Mouse (Mus musculus) lung, postnatal 0 days (tissue): ENCODE measurements around the gene Mgarp. TPM values are rescaled to one million over a fixed set of nuclear protein-coding genes. Genes with fewer than 3 reads are reported as not detected.

Source experiments
- ATAC-seq: fragments of 200-750 bp; cut with Nextera tagmentation; 2 replicates; pipeline ENCODE4 v1.8.0; 2017; ENCODE audit warnings: moderate library complexity
- DNase-seq: peaks from one replicate; pipeline ENCODE4 v3.0.0-alpha.2; 2016; ENCODE audit warnings: low spot score
- H3K27ac ChIP-seq: fragments of 300-500 bp; sonication (generic); 2 replicates; pipeline ENCODE4 v1.5.1; 2014; ENCODE audit warnings: antibody characterized with exemption, mild to moderate bottlenecking, low read length, mixed read lengths
- H3K27me3 ChIP-seq: fragments of 300-500 bp; sonication (generic); replicated peaks from 2 replicates; pipeline ENCODE4 v1.6.1; 2014; ENCODE audit warnings: low read length, mixed read lengths; ENCODE audit not compliant: insufficient read depth
- H3K36me3 ChIP-seq: fragments of 300-500 bp; sonication (generic); 2 replicates; pipeline ENCODE4 v1.6.1; 2014; ENCODE audit warnings: low read length, mixed read lengths; ENCODE audit not compliant: insufficient read depth
- H3K4me1 ChIP-seq: fragments of 300-500 bp; sonication (generic); 2 replicates; pipeline ENCODE4 v1.6.1; 2014; ENCODE audit warnings: antibody characterized with exemption, low read depth, low read length, mixed read lengths; ENCODE audit not compliant: insufficient read depth
- H3K4me2 ChIP-seq: fragments of 300-500 bp; sonication (generic); replicated peaks from 2 replicates; pipeline ENCODE4 v1.6.1; 2014; ENCODE audit warnings: low read depth, mild to moderate bottlenecking, low read length, moderate library complexity, mixed read lengths
- H3K4me3 ChIP-seq: fragments of 300-500 bp; sonication (generic); 2 replicates; pipeline ENCODE4 v1.5.1; 2014; ENCODE audit warnings: low read depth, low read length
- H3K9ac ChIP-seq: fragments of 300-500 bp; sonication (generic); replicated peaks from 2 replicates; pipeline ENCODE4 v1.6.1; 2014; ENCODE audit warnings: low read depth, mild to moderate bottlenecking
- H3K9me3 ChIP-seq: fragments of 300-500 bp; sonication (generic); 2 replicates; pipeline ENCODE4 v1.6.1; 2016; ENCODE audit warnings: low read length, mixed read lengths
- CTCF ChIP-seq: IDR thresholded peaks from 2 replicates; pipeline ENCODE4 v1.5.1; 2016; ENCODE audit warnings: antibody characterized with exemption, mild to moderate bottlenecking
- EP300 ChIP-seq: IDR thresholded peaks from 2 replicates; pipeline ENCODE4 v1.6.1; 2016; ENCODE audit warnings: antibody characterized with exemption, mild to moderate bottlenecking, control low read depth
- WGBS: fragments of 180-500 bp; shearing (Covaris S2); extraction: QIAGEN DNeasy Blood & Tissue Kit; methylation state at CpG from one replicate; pipeline ENCODE4 v1.1.7; 2014; 5-methylcytosine and 5-hydroxymethylcytosine counted together
- polyA plus RNA-seq: library from polyadenylated mRNA; unstranded; fragments of >200 nt; fragmentation: Nextera tagmentation; extraction: Ambion mirVana; gene quantifications from 2 replicates; pipeline ENCODE4 v1.2.1, GENCODE M21; 2015

The Mgarp gene
- polyA plus RNA-seq, 1 experiment from 2014 or later: not detected

GRCm38 (mm10) chr3:51375307-51376265, 21.0 kb downstream of the Mgarp start:
- H3K4me3 ChIP-seq: no peak overlapping the region
- WGBS: 76% methylated on average over 19 of the region's 19 CpGs
- TF ChIP-seq EP300: no peak
- peak; percentile 79 for TF ChIP-seq CTCF
- ATAC-seq: no peak
- H3K27me3 ChIP-seq: no peaks in the 10 kb centered on the region
- H3K36me3 ChIP-seq: no peaks in the 10 kb centered on the region
- H3K27ac ChIP-seq: no peak overlapping the region
- no peak overlapping the region for H3K4me2 ChIP-seq
- DNase-seq: peak; percentile 50
- H3K9ac ChIP-seq: no peak overlapping the region
- H3K4me1 ChIP-seq: 0 out of 2 replicates have a peak, but pooled peaks cover 4% of the 10 kb centered on the region
- no peaks in the 10 kb centered on the region for H3K9me3 ChIP-seq

GRCm38 (mm10) chr3:51373544-51373943, 23.0 kb downstream of the Mgarp start:
- ATAC-seq (no peak), DNase-seq (no peak)
- H3K4me2 ChIP-seq: no peak overlapping the region
- peak; percentile 34 for TF ChIP-seq CTCF
- TF ChIP-seq EP300: no peak
- H3K9me3 ChIP-seq: no peaks in the 10 kb centered on the region
- no peak overlapping the region for H3K4me3 ChIP-seq
- H3K9ac ChIP-seq: no peak overlapping the region
- 64% methylated on average over 5 of the region's 5 CpGs for WGBS
- H3K4me1 ChIP-seq: 0 out of 2 replicates have a peak, but pooled peaks cover 3% of the 10 kb centered on the region
- H3K27ac ChIP-seq: no peak overlapping the region
- H3K27me3 ChIP-seq: no peaks in the 10 kb centered on the region
- no peaks in the 10 kb centered on the region for H3K36me3 ChIP-seq

GRCm38 (mm10) chr3:51372883-51373282, 23.7 kb downstream of the Mgarp start:
- Histone ChIP-seq H3K9me3 (no peaks in the 10 kb centered on the region), H3K36me3 (no peaks in the 10 kb centered on the region), H3K27me3 (no peaks in the 10 kb centered on the region), H3K27ac (no peak overlapping the region), H3K9ac (no peak overlapping the region), H3K4me3 (no peak overlapping the region), H3K4me1 (no peaks in the 10 kb centered on the region), H3K4me2 (no peak overlapping the region)
- ATAC-seq (no peak), DNase-seq (no peak)
- TF ChIP-seq CTCF (no peak), EP300 (no peak)
- WGBS: 41% methylated on average over 5 of the region's 5 CpGs

GRCm38 (mm10) chr3:51371826-51372225, 24.7 kb downstream of the Mgarp start:
- no peaks in the 10 kb centered on the region for H3K4me1 ChIP-seq
- H3K4me2 ChIP-seq: no peak overlapping the region
- H3K27me3 ChIP-seq: no peaks in the 10 kb centered on the region
- ATAC-seq: no peak
- H3K4me3 ChIP-seq: no peak overlapping the region
- no peak for TF ChIP-seq CTCF
- no peak for TF ChIP-seq EP300
- 64% methylated on average over 2 of the region's 2 CpGs for WGBS
- no peak for DNase-seq
- no peaks in the 10 kb centered on the region for H3K9me3 ChIP-seq
- no peak overlapping the region for H3K9ac ChIP-seq
- no peaks in the 10 kb centered on the region for H3K36me3 ChIP-seq
- no peak overlapping the region for H3K27ac ChIP-seq

GRCm38 (mm10) chr3:51368011-51368410, 28.5 kb downstream of the Mgarp start:
- Histone ChIP-seq H3K4me2 (no peak overlapping the region), H3K27me3 (no peaks in the 10 kb centered on the region), H3K4me3 (no peak overlapping the region), H3K9me3 (no peaks in the 10 kb centered on the region), H3K36me3 (no peaks in the 10 kb centered on the region), H3K9ac (no peak overlapping the region), H3K27ac (no peak overlapping the region), H3K4me1 (no peaks in the 10 kb centered on the region)
- WGBS: 71% methylated on average over 4 of the region's 4 CpGs
- ATAC-seq (no peak), DNase-seq (no peak)
- no peak for TF ChIP-seq EP300
- no peak for TF ChIP-seq CTCF

- WGBS: 48% methylated on average over 4 of the region's 4 CpGs
- H3K9ac ChIP-seq: no peak overlapping the region
- DNase-seq: no peak
These were observed 29.6 kb downstream of the Mgarp start for GRCm38 (mm10) chr3:51366926-51367325.

More at GRCm38 (mm10) chr3:51366926-51367325, 29.6 kb downstream of the Mgarp start:
- TF ChIP-seq EP300 (no peak), CTCF (no peak)
- Histone ChIP-seq H3K4me1 (no peaks in the 10 kb centered on the region), H3K9me3 (no peaks in the 10 kb centered on the region), H3K4me2 (no peak overlapping the region), H3K27ac (no peak overlapping the region), H3K4me3 (no peak overlapping the region), H3K27me3 (no peaks in the 10 kb centered on the region), H3K36me3 (no peaks in the 10 kb centered on the region)
- ATAC-seq: no peak
